Mouse (Mus musculus): ENCODE results near the gene Cbx2. TPM values are rescaled to one million over a fixed set of nuclear protein-coding genes. Genes with fewer than 3 reads are reported as not detected.

Gene Cbx2
- polyA plus RNA-seq, 1 experiment from 2014 or later: 29.3 TPM

GRCm38 (mm10) chr11:119036934-119037779 lies 14.4 kb downstream of the Cbx2 start:
- Histone ChIP-seq H3K36me3 (peaks cover 10% of the 10 kb centered on the region), H3K27me3 (replicated peaks) (peaks cover 72% of the 10 kb centered on the region), H3K4me3 (peak overlapping the region; percentile 53), H3K4me1 (replicated peaks) (peaks cover 50% of the 10 kb centered on the region), H3K4me2 (peak overlapping the region; percentile 88), H3K27ac (ENCODE audit: poor library complexity, severe bottlenecking) (no peak overlapping the region), H3K9me3 (replicated peaks) (no peaks in the 10 kb centered on the region), H3K9ac (peak overlapping the region; percentile 68)
- ATAC-seq (ENCODE audit: insufficient number of reproducible peaks, low FRiP score): no peak
- 1% methylated on average over 57 of the region's 57 CpGs for WGBS

GRCm38 (mm10) chr11:119037780-119038401 lies 15.1 kb downstream of the Cbx2 start:
- peaks cover 10% of the 10 kb centered on the region for H3K36me3 ChIP-seq
- H3K4me3 ChIP-seq: peak overlapping the region; percentile 53
- H3K27me3 ChIP-seq (replicated peaks): peaks cover 76% of the 10 kb centered on the region
- 14% methylated on average over 18 of the region's 18 CpGs for WGBS
- H3K4me2 ChIP-seq: peak overlapping the region; percentile 88
- peaks cover 56% of the 10 kb centered on the region for H3K4me1 ChIP-seq (replicated peaks)
- no peak overlapping the region for H3K27ac ChIP-seq (ENCODE audit: poor library complexity, severe bottlenecking)
- no peak for ATAC-seq (ENCODE audit: insufficient number of reproducible peaks, low FRiP score)
- H3K9ac ChIP-seq: peak overlapping the region; percentile 68
- H3K9me3 ChIP-seq (replicated peaks): no peaks in the 10 kb centered on the region

- peaks cover 10% of the 10 kb centered on the region for H3K36me3 ChIP-seq
- no peak overlapping the region for H3K4me3 ChIP-seq
- peak overlapping the region; percentile 8; the same call in 1 of the 2 replicates for H3K9ac ChIP-seq
- H3K4me1 ChIP-seq (replicated peaks): peaks cover 57% of the 10 kb centered on the region
- ATAC-seq (ENCODE audit: insufficient number of reproducible peaks, low FRiP score): no peak
- no peaks in the 10 kb centered on the region for H3K9me3 ChIP-seq (replicated peaks)
- 54% methylated on average over 22 of the region's 22 CpGs for WGBS
- H3K27me3 ChIP-seq (replicated peaks): peaks cover 76% of the 10 kb centered on the region
- H3K27ac ChIP-seq (ENCODE audit: poor library complexity, severe bottlenecking): no peak overlapping the region
- H3K4me2 ChIP-seq: peak overlapping the region; percentile 94; the same call in 1 of the 2 replicates
Observed at GRCm38 (mm10) chr11:119038744-119039484, 16.2 kb downstream of the Cbx2 start.

- Histone ChIP-seq H3K9ac (peak overlapping the region; percentile 88), H3K4me2 (peak overlapping the region; percentile 94), H3K36me3 (peaks cover 10% of the 10 kb centered on the region), H3K27me3 (replicated peaks) (peaks cover 79% of the 10 kb centered on the region), H3K4me1 (replicated peaks) (peaks cover 59% of the 10 kb centered on the region), H3K4me3 (peak overlapping the region; percentile 78), H3K9me3 (replicated peaks) (no peaks in the 10 kb centered on the region), H3K27ac (ENCODE audit: poor library complexity, severe bottlenecking) (peak overlapping the region; percentile 85; the same call in 1 of the 2 replicates)
- ATAC-seq (ENCODE audit: insufficient number of reproducible peaks, low FRiP score): no peak
- 11% methylated on average over 21 of the region's 21 CpGs for WGBS
Observed at GRCm38 (mm10) chr11:119039732-119040512, 17.2 kb downstream of the Cbx2 start.

- Histone ChIP-seq H3K4me1 (replicated peaks) (peaks cover 62% of the 10 kb centered on the region), H3K27ac (ENCODE audit: poor library complexity, severe bottlenecking) (peak within 1 kb of the TSS; percentile 85), H3K27me3 (replicated peaks) (peaks cover 79% of the 10 kb centered on the region), H3K36me3 (peaks cover 10% of the 10 kb centered on the region), H3K9me3 (replicated peaks) (no peaks in the 10 kb centered on the region), H3K9ac (peak within 1 kb of the TSS; percentile 88), H3K4me3 (peak within 1 kb of the TSS; percentile 78), H3K4me2 (peak within 1 kb of the TSS; percentile 94)
- ATAC-seq (ENCODE audit: insufficient number of reproducible peaks, low FRiP score): peak; percentile 96
- under 1% methylated on average over 52 of the region's 63 CpGs for WGBS
Observed at GRCm38 (mm10) chr11:119040600-119041324, 18.0 kb downstream of the Cbx2 start, which contains the start of gene Cbx8. TSS of gene Cbx8 (minus strand) at chr11:119040969.

GRCm38 (mm10) chr11:119041325-119041716 lies 18.6 kb downstream of the Cbx2 start:
- no peak overlapping the region for H3K27ac ChIP-seq (ENCODE audit: poor library complexity, severe bottlenecking)
- peak; percentile 36 for ATAC-seq (ENCODE audit: insufficient number of reproducible peaks, low FRiP score)
- no peaks in the 10 kb centered on the region for H3K9me3 ChIP-seq (replicated peaks)
- H3K36me3 ChIP-seq: peaks cover 10% of the 10 kb centered on the region
- peak overlapping the region; percentile 94 for H3K4me2 ChIP-seq
- H3K4me3 ChIP-seq: peak overlapping the region; percentile 78
- WGBS: under 1% methylated on average over 31 of the region's 31 CpGs
- peaks cover 60% of the 10 kb centered on the region for H3K4me1 ChIP-seq (replicated peaks)
- H3K27me3 ChIP-seq (replicated peaks): peaks cover 79% of the 10 kb centered on the region
- H3K9ac ChIP-seq: peak overlapping the region; percentile 76

- Histone ChIP-seq H3K9me3 (replicated peaks) (no peaks in the 10 kb centered on the region), H3K27ac (ENCODE audit: poor library complexity, severe bottlenecking) (no peak overlapping the region), H3K4me3 (peak overlapping the region; percentile 78), H3K27me3 (replicated peaks) (peaks cover 80% of the 10 kb centered on the region), H3K9ac (peak overlapping the region; percentile 76), H3K4me2 (peak overlapping the region; percentile 94), H3K36me3 (peaks cover 10% of the 10 kb centered on the region), H3K4me1 (replicated peaks) (peaks cover 65% of the 10 kb centered on the region)
- WGBS: 1% methylated on average over 30 of the region's 31 CpGs
- ATAC-seq (ENCODE audit: insufficient number of reproducible peaks, low FRiP score): no peak
Observed at GRCm38 (mm10) chr11:119041750-119042465, 19.1 kb downstream of the Cbx2 start.

GRCm38 (mm10) chr11:119042466-119043272 lies 19.9 kb downstream of the Cbx2 start:
- ATAC-seq (ENCODE audit: insufficient number of reproducible peaks, low FRiP score): no peak
- peaks cover 64% of the 10 kb centered on the region for H3K4me1 ChIP-seq (replicated peaks)
- WGBS: under 1% methylated on average over 52 of the region's 52 CpGs
- H3K27ac ChIP-seq (ENCODE audit: poor library complexity, severe bottlenecking): no peak overlapping the region
- H3K4me3 ChIP-seq: peak overlapping the region; percentile 78; the same call in 1 of the 2 replicates
- peak overlapping the region; percentile 29 for H3K4me2 ChIP-seq
- H3K27me3 ChIP-seq (replicated peaks): peaks cover 79% of the 10 kb centered on the region
- no peak overlapping the region for H3K9ac ChIP-seq
- H3K36me3 ChIP-seq: peaks cover 10% of the 10 kb centered on the region
- H3K9me3 ChIP-seq (replicated peaks): no peaks in the 10 kb centered on the region

- peaks cover 65% of the 10 kb centered on the region for H3K4me1 ChIP-seq (replicated peaks)
- no peak for ATAC-seq (ENCODE audit: insufficient number of reproducible peaks, low FRiP score)
- peaks cover 80% of the 10 kb centered on the region for H3K27me3 ChIP-seq (replicated peaks)
- no peaks in the 10 kb centered on the region for H3K9me3 ChIP-seq (replicated peaks)
- H3K9ac ChIP-seq: no peak overlapping the region
- H3K36me3 ChIP-seq: peaks cover 10% of the 10 kb centered on the region
- 0 out of 2 replicates have a peak overlapping the region, but pooled peaks have one; percentile 78 for H3K4me3 ChIP-seq
- no peak overlapping the region for H3K27ac ChIP-seq (ENCODE audit: poor library complexity, severe bottlenecking)
- no peak overlapping the region for H3K4me2 ChIP-seq
- 5% methylated on average over 4 of the region's 4 CpGs for WGBS
Observed at GRCm38 (mm10) chr11:119043273-119043540, 20.4 kb downstream of the Cbx2 start.

Data from heart, embryonic 12.5 days (tissue).